Mouse (Mus musculus) 3134 (cell line): ENCODE data around the gene Sh3yl1.

Experiments
- DNase-seq: peaks from one replicate; pipeline ENCODE4 v3.0.0-alpha.2; 2011; ENCODE audit warnings: low spot score; ENCODE audit not compliant: insufficient read length; ENCODE audit errors: extremely low read depth

Sh3yl1 gene

GRCm38 (mm10) chr12:30911261-30912047 is at the start of gene Sh3yl1, which contains the start of gene Acp1:
Gene Sh3yl1 (plus strand): TSS chr12:30911668.
Gene Acp1 (minus strand): TSS chr12:30911589.
- DNase-seq = peak; percentile 88

GRCm38 (mm10) chr12:30864347-30864746 is 47.1 kb upstream of the Sh3yl1 start:
- no peak for DNase-seq

DNA sequence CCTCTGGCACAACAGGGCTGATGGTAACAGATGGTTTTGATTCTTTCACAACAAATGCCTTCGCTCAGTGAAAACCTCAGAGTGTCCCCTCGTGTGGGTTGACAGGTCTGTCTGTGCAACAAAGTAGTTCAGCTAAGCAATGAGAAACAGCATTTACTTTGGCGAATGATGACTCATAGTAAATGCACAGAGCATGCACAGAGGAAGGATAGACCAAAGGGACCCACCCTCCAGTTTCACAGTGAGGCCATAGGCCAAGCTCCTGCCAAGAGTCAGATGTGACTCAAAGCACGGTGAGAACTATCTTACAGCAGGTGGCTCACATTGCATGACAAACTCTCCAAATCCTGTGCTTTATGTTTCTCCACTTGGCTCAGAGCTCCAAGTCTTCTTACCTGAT is 45.7 kb upstream of the Sh3yl1 start:
- peak; percentile 5 for DNase-seq

- DNase-seq = no peak
These were observed 32.0 kb upstream of the Sh3yl1 start for GRCm38 (mm10) chr12:30879447-30879846.

- DNase-seq = no peak
These were observed 27.9 kb upstream of the Sh3yl1 start for GRCm38 (mm10) chr12:30883592-30883985.

DNA sequence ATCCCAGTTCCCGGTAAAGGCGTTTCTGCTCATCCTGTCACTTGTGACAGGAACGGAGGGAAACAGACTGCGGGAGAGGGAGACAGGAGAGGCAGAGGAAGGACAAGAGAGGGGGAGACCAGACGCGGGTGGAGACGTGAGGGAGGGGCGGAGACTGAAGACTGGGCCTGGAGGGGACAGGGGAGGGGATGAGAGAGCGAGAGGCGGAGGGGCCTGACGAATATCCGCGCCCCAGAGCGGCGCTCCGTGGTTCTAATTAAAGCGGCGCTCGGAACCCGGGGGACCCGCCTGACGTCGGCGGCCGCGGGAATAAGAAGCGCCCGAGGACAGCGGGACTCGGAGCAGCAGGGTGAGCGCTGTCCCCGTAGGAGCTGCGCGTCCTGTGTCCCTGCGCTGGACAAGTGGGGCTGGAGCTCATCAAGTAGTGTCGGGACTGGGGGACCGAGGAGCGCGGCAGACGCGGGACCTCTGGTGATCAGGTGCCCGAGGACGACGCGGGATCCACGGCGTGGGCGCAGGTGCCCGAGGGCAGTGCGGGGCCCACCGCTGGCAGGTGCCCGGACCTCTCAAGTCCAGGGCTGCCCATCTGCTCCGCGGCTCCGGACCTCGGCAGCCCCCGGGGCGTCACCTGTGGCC is 27.4 kb upstream of the Sh3yl1 start, which contains the start of gene Alkal2:
Gene Alkal2, plus strand, starts transcription at position 337 of the 636 bp plus-strand sequence.
- no peak for DNase-seq

- no peak for DNase-seq
These were observed 26.7 kb upstream of the Sh3yl1 start for GRCm38 (mm10) chr12:30884622-30885230.

GRCm38 (mm10) chr12:30885891-30886290 is 25.6 kb upstream of the Sh3yl1 start:
- no peak for DNase-seq

DNA sequence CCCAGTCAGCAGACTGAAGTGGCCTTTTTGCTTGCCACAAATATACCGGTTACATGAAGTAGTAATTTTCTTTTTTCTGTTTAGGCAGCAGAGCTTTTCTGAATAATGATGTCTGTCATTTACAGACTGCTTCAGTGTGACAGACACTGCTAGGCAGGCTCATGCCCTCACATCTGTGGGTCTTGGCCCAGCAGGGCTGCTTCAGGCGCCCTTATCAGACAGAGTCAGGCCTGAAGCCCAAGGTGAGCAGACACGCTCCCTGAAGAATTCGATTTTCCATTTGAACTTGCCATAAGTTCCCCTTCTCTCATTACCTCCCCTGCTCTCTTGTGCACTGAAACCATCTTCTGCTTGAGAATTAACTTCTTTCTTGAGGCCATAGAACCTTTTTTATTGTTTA is 23.5 kb upstream of the Sh3yl1 start:
- no peak for DNase-seq

DNA sequence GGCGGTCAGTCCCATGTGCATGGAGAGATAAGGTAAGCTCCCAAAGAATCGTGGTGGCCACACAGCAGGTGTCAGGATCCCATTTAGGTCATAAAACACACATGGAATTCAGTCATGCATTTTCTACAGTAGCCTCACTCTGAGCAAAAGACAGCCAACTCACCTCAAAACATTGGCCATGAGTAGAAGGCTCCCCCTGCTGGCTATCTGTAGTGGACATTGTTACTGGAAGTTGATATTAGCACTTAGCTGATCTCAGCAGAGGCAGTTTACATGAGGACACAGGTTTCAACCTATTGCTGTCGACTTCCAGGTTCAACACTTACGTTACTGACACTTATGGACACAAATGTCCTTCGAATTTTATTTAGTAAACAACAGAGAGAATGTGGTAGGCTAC is 21.4 kb upstream of the Sh3yl1 start:
- DNase-seq = no peak

- no peak for DNase-seq
These were observed 20.0 kb upstream of the Sh3yl1 start for GRCm38 (mm10) chr12:30891438-30891837.

DNA sequence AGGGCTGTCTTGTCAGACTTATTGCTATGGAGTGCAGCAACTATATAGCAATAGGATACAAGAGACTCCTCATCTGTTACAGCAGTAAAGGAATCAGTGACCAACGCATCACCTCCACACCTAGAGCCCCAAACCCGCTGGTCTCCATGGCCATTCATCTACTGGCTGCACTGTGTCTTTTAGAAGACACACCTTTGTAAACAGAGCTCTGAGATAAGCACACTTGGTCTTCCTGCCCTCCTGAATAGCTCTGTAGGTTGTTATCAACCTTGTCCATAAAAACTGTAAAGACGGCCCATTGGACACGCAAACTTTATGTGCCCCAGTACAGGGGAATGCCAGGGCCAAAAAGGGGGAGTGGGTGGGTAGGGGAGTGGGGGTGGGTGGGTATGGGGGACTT is 14.4 kb upstream of the Sh3yl1 start:
- DNase-seq = no peak

GRCm38 (mm10) chr12:30908658-30909057 is 2.8 kb upstream of the Sh3yl1 start:
- DNase-seq = no peak

DNA sequence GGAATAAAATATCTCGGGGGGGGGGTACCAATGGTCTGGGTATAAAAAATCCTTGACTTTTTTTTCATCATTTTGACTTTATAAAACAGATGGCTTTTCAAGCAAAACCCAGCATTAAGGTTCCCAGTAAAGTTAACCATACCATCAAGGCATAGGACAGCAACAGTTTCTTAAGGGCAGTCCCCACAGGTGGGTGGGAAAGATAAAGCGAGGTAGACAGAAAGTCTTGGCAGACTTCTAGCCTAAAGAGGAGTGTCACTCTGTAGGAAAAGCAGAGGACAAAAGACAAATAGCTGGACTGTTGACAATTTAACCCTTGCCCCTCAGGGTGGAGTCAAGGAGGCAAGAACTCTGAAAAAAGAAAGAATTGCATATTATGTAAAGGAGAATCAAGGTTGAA is 1.6 kb upstream of the Sh3yl1 start:
- no peak for DNase-seq

GRCm38 (mm10) chr12:30910860-30911259 is 608 bp upstream of the Sh3yl1 start:
- DNase-seq = peak; percentile 43

GRCm38 (mm10) chr12:30912048-30912381 is 547 bp downstream of the Sh3yl1 start:
- no peak for DNase-seq

- no peak for DNase-seq
These were observed 1.4 kb downstream of the Sh3yl1 start for GRCm38 (mm10) chr12:30912840-30913239.

DNA sequence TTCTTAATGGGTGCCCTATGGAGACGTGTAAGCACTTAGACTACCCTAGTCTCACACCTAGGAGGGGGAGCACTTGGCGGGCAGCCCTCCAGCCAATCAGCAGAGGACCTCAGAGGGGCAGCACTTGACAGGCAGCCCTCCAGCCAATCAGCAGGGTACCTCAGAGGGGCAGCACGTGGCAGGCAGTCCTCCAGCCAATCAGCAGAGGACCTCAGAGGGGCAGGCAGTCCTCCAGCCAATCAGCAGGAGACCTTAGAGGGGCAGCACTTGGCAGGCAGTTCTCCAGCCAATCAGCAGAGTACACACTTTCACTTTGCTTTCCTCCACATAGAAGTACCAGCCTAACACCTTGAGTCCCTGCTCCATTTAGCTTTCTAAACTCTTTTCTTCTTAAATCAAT is 10.9 kb downstream of the Sh3yl1 start:
- peak; percentile 46 for DNase-seq

DNA sequence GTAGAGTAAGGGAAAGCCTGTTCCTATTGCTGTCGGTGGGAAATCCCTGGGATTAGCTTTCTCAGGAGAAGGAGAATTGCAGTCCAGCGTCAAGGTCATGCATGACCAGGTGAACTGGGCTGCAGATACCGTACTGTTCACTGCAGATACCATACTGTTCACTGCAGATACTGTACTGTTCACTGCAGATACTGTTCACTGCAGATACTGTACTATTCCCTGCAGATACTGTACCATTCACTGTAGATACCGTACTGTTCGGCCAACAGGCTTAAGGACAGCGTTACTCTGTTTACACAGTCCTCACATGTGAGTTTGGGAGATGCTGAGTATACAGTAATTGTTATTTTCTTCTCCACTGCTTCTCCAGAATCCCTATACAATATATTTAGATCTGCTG is 16.7 kb downstream of the Sh3yl1 start:
- no peak for DNase-seq

- no peak for DNase-seq
These were observed 21.8 kb downstream of the Sh3yl1 start for GRCm38 (mm10) chr12:30933299-30933698.

DNA sequence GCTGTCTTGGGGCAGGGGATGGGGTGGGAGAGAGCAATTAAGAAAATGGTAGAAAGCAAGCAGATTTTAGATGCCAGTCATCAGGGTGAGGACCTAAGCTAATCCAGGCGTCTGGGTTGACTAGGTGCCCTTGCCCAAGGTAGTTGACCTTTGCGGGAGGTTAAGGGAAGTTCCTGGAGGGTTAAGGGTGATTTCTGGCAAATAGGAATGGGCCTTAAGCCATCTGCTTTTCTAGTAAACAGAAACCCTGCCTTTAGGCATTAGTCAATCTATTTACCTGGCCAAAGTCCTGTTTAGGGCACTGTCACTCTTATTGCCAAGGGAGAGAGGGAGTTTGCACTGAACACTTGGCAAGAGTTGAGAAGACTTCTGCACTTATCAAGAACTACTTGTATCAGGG is 25.4 kb downstream of the Sh3yl1 start:
- DNase-seq = no peak
